Mouse (Mus musculus) cerebellum, adult 2 months (tissue): Measurements from ENCODE around the gene Tmem135.

ENCODE experiments used
- CTCF ChIP-seq: fragments of 200-500 bp; IDR thresholded peaks from 2 replicates; pipeline ENCODE4 v1.5.1; 2011; ENCODE audit warnings: low read depth, mild to moderate bottlenecking, control low read depth, low read length, moderate library complexity, borderline replicate concordance; ENCODE audit not compliant: insufficient read depth
- POLR2A ChIP-seq: fragments of 200-500 bp; IDR thresholded peaks from 2 replicates; pipeline ENCODE4 v1.6.1; 2011; ENCODE audit warnings: low read length, control low read depth, borderline replicate concordance; ENCODE audit not compliant: insufficient read depth

DNA sequence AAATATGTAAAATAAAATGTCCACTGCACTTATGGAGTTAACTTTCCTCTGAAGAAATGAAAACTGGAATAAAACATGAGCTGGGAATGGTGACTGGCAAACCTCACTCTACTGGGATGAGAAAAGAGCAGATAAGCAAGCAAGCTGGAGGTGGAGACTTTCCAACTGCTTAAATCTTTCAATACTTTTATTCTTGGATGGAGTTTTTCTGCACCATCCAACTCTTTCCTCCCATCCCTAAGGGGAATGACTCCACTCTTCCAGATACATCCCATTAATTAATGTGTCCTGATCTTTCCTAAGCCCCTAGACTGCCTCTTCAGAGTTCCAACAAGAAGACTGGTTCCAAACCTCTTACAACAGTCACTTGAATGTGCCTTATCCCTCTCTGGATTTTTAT, 143.1 kb downstream of the Tmem135 start:
- TF ChIP-seq POLR2A, result no peak
- TF ChIP-seq CTCF, result no peak
